Mouse (Mus musculus): ENCODE results near the gene Rbp2. TPM values are rescaled to one million over a fixed set of nuclear protein-coding genes. Genes with fewer than 3 reads are reported as not detected.

Gene Rbp2
- total RNA-seq, 2 experiments from 2014 or later, result not detected

DNA sequence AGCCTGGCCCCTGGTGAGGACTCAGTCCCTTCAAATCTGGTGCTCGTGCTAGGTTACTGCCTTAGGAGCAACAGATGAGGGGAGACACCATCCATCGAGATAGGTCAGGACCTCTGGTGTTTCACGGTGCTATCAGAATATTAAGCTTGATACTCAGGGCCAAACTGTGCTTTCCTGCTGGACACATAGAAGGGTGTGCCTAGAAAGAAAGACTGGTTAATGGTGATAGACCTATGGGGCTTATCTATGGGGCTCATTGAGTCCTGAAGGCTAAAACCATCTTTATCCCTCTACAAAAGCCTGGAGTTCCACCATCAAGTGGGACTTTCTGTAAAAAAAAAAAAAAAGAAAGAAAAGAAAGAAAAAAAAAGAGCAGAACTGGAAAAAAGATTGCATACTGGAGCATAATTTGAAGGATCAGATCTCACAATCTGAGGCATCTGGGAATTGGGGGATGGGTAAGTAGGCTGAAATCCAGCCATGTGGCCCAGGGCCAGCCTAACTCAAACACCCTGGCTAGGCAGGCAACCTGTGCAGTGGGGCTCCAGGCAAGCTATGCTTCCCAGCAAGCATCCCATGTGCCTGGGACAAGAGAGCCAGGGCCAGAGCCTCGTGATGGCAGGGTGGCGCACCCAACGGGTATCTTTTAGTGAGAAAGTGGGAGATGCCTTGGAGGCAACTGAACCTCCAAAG, 24.6 kb downstream of the Rbp2 start:
- ATAC-seq (replicated peaks; ENCODE audit: low FRiP score, poor library complexity, severe bottlenecking), result no peak

DNA sequence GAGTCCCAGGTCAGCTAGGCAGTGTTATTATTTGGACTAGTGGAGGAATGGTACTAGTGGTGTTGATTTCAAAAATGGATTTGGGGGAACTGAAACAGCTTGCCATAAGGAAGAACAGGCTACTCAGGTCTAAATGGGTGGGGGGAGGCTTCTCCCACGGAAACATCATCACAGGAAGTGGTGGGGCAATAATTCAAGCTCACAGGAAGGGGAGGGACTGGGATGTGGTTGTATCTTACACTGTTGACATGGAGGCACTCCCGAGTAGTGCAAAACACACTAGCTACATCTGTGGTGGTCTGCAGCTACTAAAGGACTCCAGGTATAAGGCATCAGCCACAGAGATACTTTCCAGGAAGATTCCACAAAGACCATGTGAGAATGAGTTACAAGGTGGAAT, 38.0 kb downstream of the Rbp2 start:
- no peak for ATAC-seq (replicated peaks; ENCODE audit: low FRiP score, poor library complexity, severe bottlenecking)

DNA sequence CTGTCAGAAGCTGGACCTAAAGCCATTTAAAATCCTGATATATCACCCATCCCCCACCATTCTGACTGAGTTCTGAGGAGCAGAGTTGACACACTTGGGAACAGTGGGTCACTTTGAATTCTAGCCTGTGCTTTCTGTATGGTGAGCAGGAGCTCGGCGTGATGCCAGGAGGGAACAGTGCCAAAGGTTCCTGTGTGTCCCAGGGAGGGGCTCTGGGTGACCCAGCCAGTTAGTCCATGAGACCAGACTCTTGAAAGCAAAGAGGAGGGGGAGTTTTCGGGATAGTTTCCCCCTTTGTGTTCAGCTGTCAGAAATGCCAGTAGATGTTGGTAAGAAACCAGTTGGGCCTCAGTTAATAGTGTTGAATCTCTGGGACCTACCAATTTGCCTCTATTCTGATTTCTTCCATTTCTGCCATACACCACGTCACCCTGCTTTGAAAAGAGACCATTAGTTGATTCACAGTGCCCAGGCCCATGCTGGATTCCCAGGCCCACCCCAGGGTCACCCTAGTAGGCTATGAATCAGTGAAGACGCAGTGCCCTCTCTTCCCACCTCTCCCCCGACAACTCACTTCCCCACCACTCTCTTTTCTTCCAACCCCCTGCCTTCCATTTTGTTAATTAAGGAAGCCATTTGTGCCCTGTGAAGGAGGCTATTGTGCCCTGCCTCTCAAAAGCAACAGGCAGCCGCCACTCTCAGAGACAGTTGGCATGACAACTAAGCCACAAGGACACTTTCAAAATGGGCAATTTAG, 39.0 kb downstream of the Rbp2 start:
- ATAC-seq (replicated peaks; ENCODE audit: low FRiP score, poor library complexity, severe bottlenecking), result no peak

DNA sequence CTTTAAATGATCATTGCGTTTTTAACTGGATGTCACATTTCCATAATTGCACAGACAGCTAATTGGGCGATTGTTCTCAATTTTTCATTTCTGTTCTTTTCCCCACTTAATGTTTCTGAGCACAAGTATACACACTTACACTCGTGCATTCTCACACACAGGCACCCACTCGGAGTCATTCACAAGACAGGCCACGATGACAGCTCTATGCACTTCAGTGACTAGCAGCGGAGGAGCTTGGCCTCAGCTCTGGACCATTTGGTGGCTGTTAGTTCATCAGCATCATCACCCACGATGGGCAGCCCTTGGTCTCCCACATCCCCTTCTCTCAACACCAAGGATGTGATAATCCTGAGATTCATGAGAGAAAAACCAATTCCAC, 39.6 kb downstream of the Rbp2 start:
- no peak for ATAC-seq (replicated peaks; ENCODE audit: low FRiP score, poor library complexity, severe bottlenecking)

DNA sequence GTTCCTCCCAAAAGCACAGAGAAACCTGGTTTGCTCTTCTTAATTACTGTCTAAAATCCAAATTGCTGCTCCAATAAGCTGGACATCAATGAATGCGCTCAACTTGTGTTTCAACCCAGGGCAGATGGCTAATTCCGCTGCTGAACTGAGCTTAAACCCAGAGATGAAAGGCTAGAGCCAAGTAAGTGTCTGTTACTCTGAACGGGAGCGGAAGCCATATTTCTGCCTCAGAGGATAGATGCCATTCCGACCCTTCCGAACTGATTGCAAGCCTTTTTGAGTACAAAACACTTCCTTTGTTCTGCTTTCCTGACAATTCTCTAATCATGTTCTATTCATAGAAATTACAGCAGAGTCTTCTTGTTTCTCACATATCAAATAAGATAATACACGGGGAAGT, 41.3 kb downstream of the Rbp2 start:
- ATAC-seq (replicated peaks; ENCODE audit: low FRiP score, poor library complexity, severe bottlenecking), result no peak

DNA sequence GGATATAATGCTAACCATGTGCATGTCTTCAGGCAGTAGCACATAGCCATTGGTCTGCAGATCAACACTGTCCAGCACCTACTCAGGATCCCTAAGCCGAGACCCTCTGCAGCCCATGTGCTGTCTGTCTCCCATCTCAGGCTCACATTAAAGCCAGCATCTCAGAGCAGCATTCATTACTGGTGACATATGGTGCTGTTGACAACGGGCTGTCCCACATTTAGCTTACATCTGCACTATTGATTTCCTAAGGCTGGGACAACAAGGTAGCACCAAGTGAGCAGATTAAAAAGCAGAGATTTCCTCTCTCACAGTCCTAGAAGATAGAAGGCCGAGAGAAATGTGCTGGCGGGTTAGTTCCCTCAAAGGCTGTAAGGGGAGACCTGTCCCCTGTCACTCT, 43.9 kb downstream of the Rbp2 start:
- ATAC-seq (replicated peaks; ENCODE audit: low FRiP score, poor library complexity, severe bottlenecking), result no peak

GRCm38 (mm10) chr9:98530999-98531398, 45.1 kb downstream of the Rbp2 start:
- no peak for ATAC-seq (replicated peaks; ENCODE audit: low FRiP score, poor library complexity, severe bottlenecking)

GRCm38 (mm10) chr9:98534675-98535280, 48.9 kb downstream of the Rbp2 start:
- no peak for ATAC-seq (replicated peaks; ENCODE audit: low FRiP score, poor library complexity, severe bottlenecking)

DNA sequence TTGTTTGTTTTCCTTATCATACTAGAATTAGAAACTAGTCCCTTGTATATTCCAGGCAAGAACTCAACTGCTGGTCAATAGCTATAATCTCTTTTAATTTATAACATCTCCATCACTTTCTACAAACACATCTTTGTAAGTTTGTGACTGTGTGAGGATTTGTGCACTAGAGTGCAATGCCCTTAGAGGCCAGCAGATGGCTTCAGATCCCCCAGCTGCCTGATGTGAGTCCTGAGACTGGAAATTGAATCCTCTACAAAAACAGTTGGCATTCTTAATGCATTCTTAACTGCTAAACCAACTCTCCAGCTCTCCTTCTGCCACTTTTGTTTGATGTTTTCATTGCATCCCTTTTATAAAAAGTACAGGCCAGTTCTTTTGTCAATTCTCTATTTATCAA, 49.8 kb downstream of the Rbp2 start:
- no peak for ATAC-seq (replicated peaks; ENCODE audit: low FRiP score, poor library complexity, severe bottlenecking)

DNA sequence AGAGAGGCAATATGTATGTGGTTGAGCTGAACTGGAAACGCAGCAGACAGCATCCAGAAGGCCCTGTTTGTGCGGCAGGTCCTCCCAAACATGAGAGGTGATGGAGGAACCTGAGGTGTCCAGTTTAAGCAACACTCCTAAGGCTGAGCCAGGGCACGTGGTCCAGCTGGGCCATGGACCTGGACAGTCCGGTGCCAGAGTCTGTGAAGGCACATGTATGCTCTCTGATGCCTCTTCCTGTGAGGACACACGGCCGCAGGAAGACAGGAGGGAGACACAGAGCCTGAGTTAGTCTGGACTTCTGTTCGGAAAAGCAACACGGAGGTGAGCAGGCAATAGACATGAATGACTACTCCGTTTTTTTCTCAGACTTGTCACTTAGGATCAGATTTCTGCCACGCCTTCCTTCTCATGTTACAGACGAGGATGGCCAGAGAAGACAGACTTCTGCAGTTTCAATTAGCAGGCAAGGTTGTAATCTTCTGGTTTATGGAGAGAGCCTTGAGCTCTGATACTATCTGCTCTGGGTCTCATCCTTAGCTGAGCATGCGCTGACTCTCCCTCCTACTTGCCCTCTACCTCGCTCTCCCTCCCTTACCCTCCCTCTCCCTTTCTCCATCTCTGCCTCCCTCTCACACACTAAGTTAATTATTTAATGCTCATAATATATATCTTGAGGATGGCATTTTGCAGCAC, 52.2 kb downstream of the Rbp2 start:
- ATAC-seq (replicated peaks; ENCODE audit: low FRiP score, poor library complexity, severe bottlenecking), result no peak

DNA sequence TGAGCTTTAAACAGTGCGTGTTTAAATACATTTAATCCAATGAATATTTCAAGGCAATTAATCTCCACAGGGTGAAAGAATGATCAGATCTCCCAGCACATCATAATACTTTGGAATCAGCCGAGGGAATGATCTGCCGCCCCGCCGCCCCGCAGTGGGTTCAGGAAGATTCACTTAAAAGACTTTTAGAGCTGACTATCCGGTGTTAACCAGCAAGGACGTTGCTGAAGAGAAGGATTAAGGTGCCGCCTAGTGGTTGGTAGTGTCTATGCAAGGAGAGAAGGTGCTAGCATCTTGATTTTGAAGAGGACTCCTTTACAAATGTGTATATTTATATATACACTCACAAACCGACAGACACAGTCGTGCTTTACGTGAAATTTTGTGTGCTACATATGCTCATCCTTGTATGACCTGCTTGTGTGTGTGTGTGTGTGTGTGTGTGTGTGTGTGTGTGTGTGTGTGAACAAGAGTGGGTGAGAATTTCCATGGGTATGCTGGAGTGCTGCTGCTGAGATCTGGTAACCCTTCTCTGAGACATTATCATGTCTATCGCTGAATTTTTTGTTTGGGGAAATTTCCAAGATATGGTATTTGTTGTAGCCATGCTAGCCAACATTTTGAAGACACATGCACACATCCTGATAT, 52.9 kb downstream of the Rbp2 start:
- ATAC-seq (replicated peaks; ENCODE audit: low FRiP score, poor library complexity, severe bottlenecking), result no peak

DNA sequence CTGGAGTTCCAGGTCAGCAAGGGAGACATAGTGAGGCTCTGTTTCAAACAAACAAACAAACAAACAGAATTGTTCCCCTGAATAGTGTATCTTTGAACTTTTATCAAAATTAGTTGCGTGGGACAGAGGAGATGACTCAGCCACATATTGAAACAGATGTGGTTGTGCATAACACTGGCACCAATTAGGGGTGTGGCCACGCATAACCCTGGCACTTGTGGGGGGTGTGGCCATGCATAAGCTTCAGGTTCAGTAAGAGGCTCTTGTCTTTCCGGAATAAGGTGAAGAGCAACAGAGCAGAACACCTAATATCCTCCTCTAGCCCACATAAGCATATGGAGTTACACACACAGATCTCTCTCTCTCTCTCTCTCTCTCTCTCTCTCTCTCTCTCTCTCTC, 58.1 kb downstream of the Rbp2 start:
- no peak for ATAC-seq (replicated peaks; ENCODE audit: low FRiP score, poor library complexity, severe bottlenecking)

Other genes with a start within 250 kb of the Rbp2 start
- 66.3 and 77.1 TPM in 2 replicates for gene Nmnat3, start 198.7 kb upstream of the Rbp2 start, total RNA-seq (2015; ENCODE audit: low replicate concordance)
- gene Nmnat3, start 198.7 kb upstream of the Rbp2 start, total RNA-seq (2017; ENCODE audit: low replicate concordance), result 81.5 and 109 TPM in 2 replicates
- 2.9 TPM in 1 of 2 replicates, not detected in the other for gene Rbp1, start 63.2 kb upstream of the Rbp2 start, total RNA-seq (2015; ENCODE audit: low replicate concordance)
- 1.2 and 2.0 TPM in 2 replicates for gene Rbp1, start 63.2 kb upstream of the Rbp2 start, total RNA-seq (2017; ENCODE audit: low replicate concordance)
- gene Copb2, start 77.6 kb downstream of the Rbp2 start, total RNA-seq (2015; ENCODE audit: low replicate concordance), result 96.9 and 122 TPM in 2 replicates
- gene Copb2, start 77.6 kb downstream of the Rbp2 start, total RNA-seq (2017; ENCODE audit: low replicate concordance), result 58.8 and 78.7 TPM in 2 replicates
- 6.8 and 19.3 TPM in 2 replicates for gene Mrps22, start 115.5 kb downstream of the Rbp2 start, total RNA-seq (2015; ENCODE audit: low replicate concordance)
- 13.5 and 17.3 TPM in 2 replicates for gene Mrps22, start 115.5 kb downstream of the Rbp2 start, total RNA-seq (2017; ENCODE audit: low replicate concordance)

Data from erythroid progenitor cell, adult 5-6 weeks (primary cell).